Mouse (Mus musculus) heart, embryonic 10.5 days (tissue): Measurements from ENCODE around the gene Osbpl11. TPM values are rescaled to one million over a fixed set of nuclear protein-coding genes. Genes with fewer than 3 reads are reported as not detected.

Source experiments
- DNase-seq: peaks from one replicate; pipeline ENCODE4 v3.0.0-alpha.2; 2017; ENCODE audit warnings: low spot score
- H3K27ac ChIP-seq: fragments of 300-500 bp; sonication (generic); 2 replicates; pipeline ENCODE4 v1.5.1; 2016; ENCODE audit warnings: mild to moderate bottlenecking
- H3K27me3 ChIP-seq: fragments of 300-500 bp; sonication (generic); 2 replicates; pipeline ENCODE4 v1.6.1; 2016; ENCODE audit warnings: mild to moderate bottlenecking; ENCODE audit not compliant: poor library complexity, insufficient read depth, severe bottlenecking
- H3K36me3 ChIP-seq: fragments of 300-500 bp; sonication (generic); 2 replicates; pipeline ENCODE4 v1.6.1; 2016; ENCODE audit warnings: mild to moderate bottlenecking, moderate library complexity
- H3K4me1 ChIP-seq: fragments of 300-500 bp; sonication (generic); 2 replicates; pipeline ENCODE4 v1.6.1; 2016; ENCODE audit warnings: mild to moderate bottlenecking
- H3K4me3 ChIP-seq: fragments of 300-500 bp; sonication (generic); 2 replicates; pipeline ENCODE4 v1.5.1; 2016; ENCODE audit warnings: mild to moderate bottlenecking, moderate library complexity
- H3K9me3 ChIP-seq: fragments of 300-500 bp; sonication (generic); 2 replicates; pipeline ENCODE4 v1.6.1; 2016; ENCODE audit warnings: mild to moderate bottlenecking, moderate library complexity
- WGBS: fragments of 180-500 bp; shearing (Covaris S2); methylation state at CpG from one replicate; pipeline ENCODE4 v1.1.7; 2016; 5-methylcytosine and 5-hydroxymethylcytosine counted together
- polyA plus RNA-seq: library from polyadenylated mRNA; unstranded; fragments of >200 nt; fragmentation: Nextera tagmentation; extraction: Ambion mirVana; gene quantifications from 2 replicates; pipeline ENCODE4 v1.2.1, GENCODE M21; 2016

The Osbpl11 gene
- polyA plus RNA-seq, 1 experiment from 2014 or later = 18.1 TPM

- no peaks in the 10 kb centered on the region for H3K27me3 ChIP-seq
Observed at GRCm38 (mm10) chr16:33179911-33180310, 5.0 kb upstream of the Osbpl11 start.

GRCm38 (mm10) chr16:33180793-33181192 lies 4.1 kb upstream of the Osbpl11 start:
- H3K36me3 ChIP-seq = no peaks in the 10 kb centered on the region
- H3K27me3 ChIP-seq = no peaks in the 10 kb centered on the region
- H3K4me3 ChIP-seq = no peak overlapping the region
- no peak for DNase-seq
- H3K9me3 ChIP-seq = no peaks in the 10 kb centered on the region
- H3K4me1 ChIP-seq = peaks cover 13% of the 10 kb centered on the region
- H3K27ac ChIP-seq = no peak overlapping the region
- 66% methylated on average over 3 of the region's 3 CpGs for WGBS

More at GRCm38 (mm10) chr16:33179911-33180310, 5.0 kb upstream of the Osbpl11 start:
- WGBS = 85% methylated on average over 3 of the region's 3 CpGs
- Histone ChIP-seq H3K27ac (no peak overlapping the region), H3K36me3 (no peaks in the 10 kb centered on the region), H3K9me3 (no peaks in the 10 kb centered on the region), H3K4me1 (peaks cover 10% of the 10 kb centered on the region), H3K4me3 (no peak overlapping the region)
- DNase-seq = no peak

GRCm38 (mm10) chr16:33185261-33186046 lies 583 bp downstream of the Osbpl11 start:
- Histone ChIP-seq H3K4me3 (peak overlapping the region; percentile 92), H3K27ac (peak overlapping the region; percentile 96), H3K4me1 (peaks cover 23% of the 10 kb centered on the region), H3K9me3 (no peaks in the 10 kb centered on the region), H3K27me3 (no peaks in the 10 kb centered on the region), H3K36me3 (no peaks in the 10 kb centered on the region)
- DNase-seq = peak; percentile 80
- WGBS = under 1% methylated on average over 59 of the region's 59 CpGs

GRCm38 (mm10) chr16:33186134-33186533 lies 1.3 kb downstream of the Osbpl11 start:
- no peaks in the 10 kb centered on the region for H3K36me3 ChIP-seq
- H3K9me3 ChIP-seq = no peaks in the 10 kb centered on the region
- WGBS = 19% methylated on average over 4 of the region's 4 CpGs
- peaks cover 23% of the 10 kb centered on the region for H3K4me1 ChIP-seq
- H3K27ac ChIP-seq = peak overlapping the region; percentile 96; the same call in 1 of the 2 replicates
- H3K4me3 ChIP-seq = peak overlapping the region; percentile 92
- DNase-seq = no peak
- no peaks in the 10 kb centered on the region for H3K27me3 ChIP-seq

- H3K4me1 ChIP-seq = peaks cover 23% of the 10 kb centered on the region
- no peak for DNase-seq
- 64% methylated on average over 3 of the region's 3 CpGs for WGBS
- H3K9me3 ChIP-seq = no peaks in the 10 kb centered on the region
- no peak overlapping the region for H3K27ac ChIP-seq
- no peak overlapping the region for H3K4me3 ChIP-seq
- H3K27me3 ChIP-seq = no peaks in the 10 kb centered on the region
- no peaks in the 10 kb centered on the region for H3K36me3 ChIP-seq
Observed at GRCm38 (mm10) chr16:33188076-33188475, 3.2 kb downstream of the Osbpl11 start.

GRCm38 (mm10) chr16:33191671-33192091 lies 6.8 kb downstream of the Osbpl11 start:
- Histone ChIP-seq H3K27me3 (no peaks in the 10 kb centered on the region), H3K27ac (no peak overlapping the region), H3K36me3 (peaks cover 8% of the 10 kb centered on the region), H3K4me3 (no peak overlapping the region), H3K9me3 (no peaks in the 10 kb centered on the region), H3K4me1 (peaks cover 12% of the 10 kb centered on the region; the same call in 1 of the 2 replicates)
- 90% methylated on average over 2 of the region's 2 CpGs for WGBS
- DNase-seq = no peak

- 83% methylated on average over 2 of the region's 2 CpGs for WGBS
- Histone ChIP-seq H3K27me3 (no peaks in the 10 kb centered on the region), H3K36me3 (peaks cover 8% of the 10 kb centered on the region), H3K9me3 (no peaks in the 10 kb centered on the region), H3K4me1 (peaks cover 7% of the 10 kb centered on the region; the same call in 1 of the 2 replicates), H3K27ac (no peak overlapping the region), H3K4me3 (no peak overlapping the region)
- DNase-seq = no peak
Observed at GRCm38 (mm10) chr16:33192280-33192679, 7.4 kb downstream of the Osbpl11 start.

- WGBS = 52% methylated on average over 2 of the region's 2 CpGs
- no peak for DNase-seq
- no peaks in the 10 kb centered on the region for H3K4me1 ChIP-seq
Observed at GRCm38 (mm10) chr16:33193649-33194048, 8.8 kb downstream of the Osbpl11 start.

GRCm38 (mm10) chr16:33195686-33196313 lies 10.9 kb downstream of the Osbpl11 start:
- no peak overlapping the region for H3K4me3 ChIP-seq
- H3K4me1 ChIP-seq = no peaks in the 10 kb centered on the region
- H3K36me3 ChIP-seq = peaks cover 19% of the 10 kb centered on the region
- no peaks in the 10 kb centered on the region for H3K9me3 ChIP-seq
- 61% methylated on average over 4 of the region's 5 CpGs for WGBS
- no peaks in the 10 kb centered on the region for H3K27me3 ChIP-seq
- no peak for DNase-seq
- no peak overlapping the region for H3K27ac ChIP-seq

More at GRCm38 (mm10) chr16:33193649-33194048, 8.8 kb downstream of the Osbpl11 start:
- Histone ChIP-seq H3K4me3 (no peak overlapping the region), H3K27me3 (no peaks in the 10 kb centered on the region), H3K9me3 (no peaks in the 10 kb centered on the region), H3K36me3 (peaks cover 10% of the 10 kb centered on the region), H3K27ac (no peak overlapping the region)

- Histone ChIP-seq H3K9me3 (no peaks in the 10 kb centered on the region), H3K4me1 (no peaks in the 10 kb centered on the region)
- WGBS = 88% methylated on average over 6 of the region's 6 CpGs
Observed at GRCm38 (mm10) chr16:33196578-33196977, 11.7 kb downstream of the Osbpl11 start.

GRCm38 (mm10) chr16:33200589-33200988 lies 15.7 kb downstream of the Osbpl11 start:
- H3K27ac ChIP-seq = no peak overlapping the region
- no peaks in the 10 kb centered on the region for H3K27me3 ChIP-seq
- 64% methylated on average over 8 of the region's 8 CpGs for WGBS
- no peak for DNase-seq
- no peaks in the 10 kb centered on the region for H3K9me3 ChIP-seq
- H3K4me3 ChIP-seq = no peak overlapping the region
- peaks cover 39% of the 10 kb centered on the region for H3K36me3 ChIP-seq
- no peaks in the 10 kb centered on the region for H3K4me1 ChIP-seq

More at GRCm38 (mm10) chr16:33196578-33196977, 11.7 kb downstream of the Osbpl11 start:
- DNase-seq = no peak
- Histone ChIP-seq H3K4me3 (no peak overlapping the region), H3K36me3 (peaks cover 27% of the 10 kb centered on the region), H3K27me3 (no peaks in the 10 kb centered on the region), H3K27ac (no peak overlapping the region)

GRCm38 (mm10) chr16:33210812-33211211 lies 25.9 kb downstream of the Osbpl11 start:
- H3K36me3 ChIP-seq = peaks cover 71% of the 10 kb centered on the region
- no peaks in the 10 kb centered on the region for H3K4me1 ChIP-seq

GRCm38 (mm10) chr16:33216313-33217003 lies 31.6 kb downstream of the Osbpl11 start:
- Histone ChIP-seq H3K27ac (no peak overlapping the region), H3K4me1 (no peaks in the 10 kb centered on the region), H3K27me3 (no peaks in the 10 kb centered on the region), H3K9me3 (no peaks in the 10 kb centered on the region), H3K4me3 (no peak overlapping the region), H3K36me3 (peaks cover 39% of the 10 kb centered on the region)
- whole genome bisulfite sequencing = 87% methylated on average over 9 of the region's 9 CpGs
- no peak for DNase-seq

More at GRCm38 (mm10) chr16:33210812-33211211, 25.9 kb downstream of the Osbpl11 start:
- Histone ChIP-seq H3K9me3 (no peaks in the 10 kb centered on the region), H3K27me3 (no peaks in the 10 kb centered on the region), H3K27ac (no peak overlapping the region), H3K4me3 (no peak overlapping the region)
- DNase-seq = no peak
- WGBS = 83% methylated on average over 2 of the region's 2 CpGs
